Mouse (Mus musculus) kidney, postnatal 0 days (tissue): ENCODE results near the gene S100a1. TPM values are rescaled to one million over a fixed set of nuclear protein-coding genes. Genes with fewer than 3 reads are reported as not detected.

Experiments
- ATAC-seq: fragments of 200-750 bp; cut with Nextera tagmentation; replicated peaks from 2 replicates; pipeline ENCODE4 v1.8.0; 2017; ENCODE audit warnings: low read depth, moderate number of reproducible peaks, moderate TSS enrichment, moderate library complexity; ENCODE audit not compliant: low FRiP score
- DNase-seq: peaks from one replicate; pipeline ENCODE4 v3.0.0-alpha.2; 2016; ENCODE audit warnings: low spot score
- H3K27ac ChIP-seq: fragments of 300-500 bp; sonication (generic); 2 replicates; pipeline ENCODE4 v1.5.1; 2014; ENCODE audit warnings: mild to moderate bottlenecking
- H3K27me3 ChIP-seq: fragments of 300-500 bp; sonication (generic); 2 replicates; pipeline ENCODE4 v1.6.1; 2014; ENCODE audit warnings: low read length, mixed read lengths; ENCODE audit not compliant: insufficient read depth
- H3K36me3 ChIP-seq: fragments of 300-500 bp; sonication (generic); 2 replicates; pipeline ENCODE4 v1.6.1; 2014; ENCODE audit warnings: low read length, mixed read lengths; ENCODE audit not compliant: insufficient read depth
- H3K4me1 ChIP-seq: fragments of 300-500 bp; sonication (generic); replicated peaks from 2 replicates; pipeline ENCODE4 v1.6.1; 2014; ENCODE audit warnings: antibody characterized with exemption, low read length, mixed read lengths; ENCODE audit not compliant: insufficient read depth
- H3K4me2 ChIP-seq: fragments of 300-500 bp; sonication (generic); 2 replicates; pipeline ENCODE4 v1.6.1; 2014; ENCODE audit warnings: mild to moderate bottlenecking, low read length, moderate library complexity, mixed read lengths
- H3K4me3 ChIP-seq: fragments of 300-500 bp; sonication (generic); replicated peaks from 2 replicates; pipeline ENCODE4 v1.5.1; 2014; ENCODE audit warnings: low read depth, low read length
- H3K9ac ChIP-seq: fragments of 300-500 bp; sonication (generic); 2 replicates; pipeline ENCODE4 v1.6.1; 2014; ENCODE audit warnings: low read depth, low read length
- H3K9me3 ChIP-seq: fragments of 300-500 bp; sonication (generic); replicated peaks from 2 replicates; pipeline ENCODE4 v1.6.1; 2016; ENCODE audit warnings: low read length, inconsistent platforms, mixed read lengths
- CTCF ChIP-seq: IDR thresholded peaks from 2 replicates; pipeline ENCODE4 v1.5.1; 2016; ENCODE audit warnings: antibody characterized with exemption, low read depth, mild to moderate bottlenecking, moderate library complexity
- WGBS: fragments of 180-500 bp; shearing (Covaris S2); extraction: QIAGEN DNeasy Blood & Tissue Kit; methylation state at CpG from one replicate; pipeline ENCODE4 v1.1.7; 2014; 5-methylcytosine and 5-hydroxymethylcytosine counted together
- polyA plus RNA-seq: library from polyadenylated mRNA; unstranded; fragments of >200 nt; fragmentation: Nextera tagmentation; extraction: Ambion mirVana; gene quantifications from 2 replicates; pipeline ENCODE4 v1.2.1, GENCODE M21; 2015

The S100a1 gene
- polyA plus RNA-seq, 1 experiment from 2014 or later = 353 TPM

GRCm38 (mm10) chr3:90461935-90462334 lies 52.3 kb downstream of the S100a1 start:
- Histone ChIP-seq H3K4me3 (no peak overlapping the region), H3K9ac (no peak overlapping the region), H3K27me3 (no peaks in the 10 kb centered on the region), H3K4me2 (no peak overlapping the region), H3K36me3 (no peaks in the 10 kb centered on the region), H3K9me3 (no peaks in the 10 kb centered on the region), H3K4me1 (0 out of 2 replicates have a peak, but pooled peaks cover 5% of the 10 kb centered on the region), H3K27ac (no peak overlapping the region)
- DNase-seq (no peak), ATAC-seq (no peak)
- 90% methylated on average over 3 of the region's 3 CpGs for WGBS
- TF ChIP-seq CTCF = no peak

Other genes starting within 250 kb of the S100a1 start
- gene Dennd4b, start 249.2 kb downstream of the S100a1 start, polyA plus RNA-seq = 2.2 TPM in 2 replicates
- 8.1 and 8.9 TPM in 2 replicates for gene Gatad2b, start 221.2 kb downstream of the S100a1 start, polyA plus RNA-seq
- 15.1 and 16.1 TPM in 2 replicates for gene Slc27a3, start 124.5 kb downstream of the S100a1 start, polyA plus RNA-seq
- gene Ints3, start 80.8 kb downstream of the S100a1 start, polyA plus RNA-seq = 17.0 and 17.9 TPM in 2 replicates
- 16.7 and 17.1 TPM in 2 replicates for gene Npr1, start 48.5 kb downstream of the S100a1 start, polyA plus RNA-seq
- gene Ilf2, start 38.3 kb downstream of the S100a1 start, polyA plus RNA-seq = 118 and 134 TPM in 2 replicates
- 76.1 and 79.6 TPM in 2 replicates for gene Snapin, start 23.4 kb downstream of the S100a1 start, polyA plus RNA-seq
- 122 and 126 TPM in 2 replicates for gene Chtop, start 4.9 kb downstream of the S100a1 start, polyA plus RNA-seq
- gene S100a13, start within 50 bp of the S100a1 start, polyA plus RNA-seq = 72.2 and 78.5 TPM in 2 replicates
- 10.2 and 12.5 TPM in 2 replicates for gene S100a14, start 12.5 kb upstream of the S100a1 start, polyA plus RNA-seq
- 242 and 252 TPM in 2 replicates for gene S100a16, start 22.9 kb upstream of the S100a1 start, polyA plus RNA-seq
- 0.15 and 0.16 TPM in 2 replicates for gene S100a3, start 46.2 kb upstream of the S100a1 start, polyA plus RNA-seq
- not detected in 2 replicates for gene S100a2, start 75.9 kb upstream of the S100a1 start, polyA plus RNA-seq
- not detected in 2 replicates for gene Gm42674, start 87.5 kb upstream of the S100a1 start, polyA plus RNA-seq
- gene S100a4, start 89.4 kb upstream of the S100a1 start, polyA plus RNA-seq = 11.5 and 18.3 TPM in 2 replicates
- gene S100a5, start 94.1 kb upstream of the S100a1 start, polyA plus RNA-seq = 0.77 and 1.4 TPM in 2 replicates
- 395 and 525 TPM in 2 replicates for gene S100a6, start 98.5 kb upstream of the S100a1 start, polyA plus RNA-seq
- gene S100a7a, start 139.6 kb upstream of the S100a1 start, polyA plus RNA-seq = 0.14 TPM in 1 of 2 replicates, not detected in the other
- gene S100a8, start 154.6 kb upstream of the S100a1 start, polyA plus RNA-seq = 65.2 and 69.2 TPM in 2 replicates
- 42.4 and 42.6 TPM in 2 replicates for gene S100a9, start 181.3 kb upstream of the S100a1 start, polyA plus RNA-seq
- gene Pglyrp4, start 212.5 kb upstream of the S100a1 start, polyA plus RNA-seq = 0.07 TPM in 1 of 2 replicates, not detected in the other